Mouse (Mus musculus) left cerebral cortex, adult 2 months (tissue): ENCODE measurements around the gene Oit3. TPM values are rescaled to one million over a fixed set of nuclear protein-coding genes. Genes with fewer than 3 reads are reported as not detected.
"Not testable (repeated sequence)": the region's sequence is repeated elsewhere in the genome, so short reads cannot be mapped to it uniquely, and the experiment has no call there.

Experiments
- DNase-seq, 2 experiments: peaks; one replicate each; pipeline ENCODE4 v3.0.0; 2021 to 2022; ENCODE audit warnings: low spot score in 2 of 2, mixed read lengths in 1 of 2; ENCODE audit errors: extremely low spot score in 1 of 2
- H3K27ac ChIP-seq: fragments of 200-600 bp; 2 replicates; pipeline ENCODE4 v1.8.1; 2022
- H3K4me3 ChIP-seq: fragments of 200-600 bp; 2 replicates; pipeline ENCODE4 v1.8.1; 2022
- CTCF ChIP-seq: fragments of 200-600 bp; IDR thresholded peaks from 2 replicates; pipeline ENCODE4 v1.8.1; 2022; ENCODE audit warnings: antibody characterized with exemption, mild to moderate bottlenecking, moderate library complexity
- intact Hi-C: fragments of 180-260 bp; cut with DNase I; formaldehyde crosslinking; loops from one replicate; pipeline ENCODE4 v1.15.1; 2025
- total RNA-seq, 2 experiments: library from RNA; stranded (reverse); gene quantifications; 2 replicates each; pipeline ENCODE4 v1.2.3; 2021

Gene Oit3
- total RNA-seq, 2 experiments from 2014 or later, result 0.16 to 0.34 TPM

GRCm38 (mm10) chr10:59425369-59425768, 16.2 kb downstream of the Oit3 start:
- intact Hi-C loops, result no loop called here
- Histone ChIP-seq H3K27ac (no peak overlapping the region), H3K4me3 (no peak overlapping the region)
- no peak for DNase-seq
- TF ChIP-seq CTCF, result no peak

GRCm38 (mm10) chr10:59424453-59424852, 17.1 kb downstream of the Oit3 start:
- no peak for TF ChIP-seq CTCF
- DNase-seq, result no peak
- H3K4me3 ChIP-seq, result no peak overlapping the region
- no peak overlapping the region for H3K27ac ChIP-seq
- intact Hi-C loops, result no loop called here

GRCm38 (mm10) chr10:59419516-59419915, 22.1 kb downstream of the Oit3 start:
- intact Hi-C loops, result no loop called here
- TF ChIP-seq CTCF, result no peak
- Histone ChIP-seq H3K27ac (no peak overlapping the region), H3K4me3 (no peak overlapping the region)
- no peak for DNase-seq

- no peak for DNase-seq
- intact Hi-C loops, result no loop called here
- no peak for TF ChIP-seq CTCF
- H3K4me3 ChIP-seq, result no peak overlapping the region
- H3K27ac ChIP-seq, result no peak overlapping the region
Observed at GRCm38 (mm10) chr10:59416623-59417022, 25.0 kb downstream of the Oit3 start.

GRCm38 (mm10) chr10:59413711-59414110, 27.9 kb downstream of the Oit3 start:
- intact Hi-C loops, result no loop called here
- TF ChIP-seq CTCF, result peak; percentile 10
- DNase-seq, result no peak

GRCm38 (mm10) chr10:59410264-59410663, 31.3 kb downstream of the Oit3 start:
- no peak for DNase-seq
- no peak overlapping the region for H3K4me3 ChIP-seq
- no peak for TF ChIP-seq CTCF
- intact Hi-C loops, result no loop called here
- no peak overlapping the region for H3K27ac ChIP-seq

More at GRCm38 (mm10) chr10:59413711-59414110, 27.9 kb downstream of the Oit3 start:
- no peak overlapping the region for H3K4me3 ChIP-seq
- H3K27ac ChIP-seq, result no peak overlapping the region

- Histone ChIP-seq H3K4me3 (no peak overlapping the region), H3K27ac (no peak overlapping the region)
- intact Hi-C loops, result no loop called here
- no peak for DNase-seq
- no peak for TF ChIP-seq CTCF
Observed at GRCm38 (mm10) chr10:59408499-59408898, 33.1 kb downstream of the Oit3 start.

- DNase-seq, result no peak
- no peak overlapping the region for H3K4me3 ChIP-seq
- H3K27ac ChIP-seq, result no peak overlapping the region
- intact Hi-C loops, result no loop called here
- no peak for TF ChIP-seq CTCF
Observed at GRCm38 (mm10) chr10:59403793-59404149, 37.8 kb downstream of the Oit3 start.

GRCm38 (mm10) chr10:59402899-59403792, 38.4 kb downstream of the Oit3 start, which contains the start of gene Pla2g12b:
Gene Pla2g12b, plus strand, starts transcription at chr10:59403660.
- H3K27ac ChIP-seq, result no peak within 1 kb of the TSS
- TF ChIP-seq CTCF, result no peak
- H3K4me3 ChIP-seq, result no peak within 1 kb of the TSS
- intact Hi-C loops, result no loop called here
- no peak for DNase-seq

- H3K27ac ChIP-seq, DNase-seq, intact Hi-C loops, H3K4me3 ChIP-seq: not testable (repeated sequence)
Observed at GRCm38 (mm10) chr10:59395461-59395860, 46.1 kb downstream of the Oit3 start, which contains the start of gene Gm10273. Gene Gm10273, plus strand, starts transcription at chr10:59395632.

- DNase-seq, result no peak
- Histone ChIP-seq H3K4me3 (no peak overlapping the region), H3K27ac (no peak overlapping the region)
- TF ChIP-seq CTCF, result no peak
- intact Hi-C loops, result no loop called here
Observed at GRCm38 (mm10) chr10:59391907-59392306, 49.7 kb downstream of the Oit3 start.

GRCm38 (mm10) chr10:59389652-59390051, 51.9 kb downstream of the Oit3 start:
- intact Hi-C loops, result no loop called here

GRCm38 (mm10) chr10:59386951-59387350, 54.6 kb downstream of the Oit3 start:
- DNase-seq, result no peak
- intact Hi-C loops, result no loop called here
- TF ChIP-seq CTCF, result no peak
- H3K4me3 ChIP-seq, result no peak overlapping the region
- H3K27ac ChIP-seq, result no peak overlapping the region

More at GRCm38 (mm10) chr10:59389652-59390051, 51.9 kb downstream of the Oit3 start:
- H3K27ac ChIP-seq, result no peak overlapping the region
- H3K4me3 ChIP-seq, result no peak overlapping the region
- no peak for TF ChIP-seq CTCF
- DNase-seq, result no peak

GRCm38 (mm10) chr10:59381563-59381962, 60.0 kb downstream of the Oit3 start:
- intact Hi-C loops, result not testable (repeated sequence)

More at GRCm38 (mm10) chr10:59381563-59381962, 60.0 kb downstream of the Oit3 start:
- H3K27ac ChIP-seq, DNase-seq, H3K4me3 ChIP-seq: not testable (repeated sequence)
